Mouse (Mus musculus): ENCODE results near the gene Brinp2.

DNA sequence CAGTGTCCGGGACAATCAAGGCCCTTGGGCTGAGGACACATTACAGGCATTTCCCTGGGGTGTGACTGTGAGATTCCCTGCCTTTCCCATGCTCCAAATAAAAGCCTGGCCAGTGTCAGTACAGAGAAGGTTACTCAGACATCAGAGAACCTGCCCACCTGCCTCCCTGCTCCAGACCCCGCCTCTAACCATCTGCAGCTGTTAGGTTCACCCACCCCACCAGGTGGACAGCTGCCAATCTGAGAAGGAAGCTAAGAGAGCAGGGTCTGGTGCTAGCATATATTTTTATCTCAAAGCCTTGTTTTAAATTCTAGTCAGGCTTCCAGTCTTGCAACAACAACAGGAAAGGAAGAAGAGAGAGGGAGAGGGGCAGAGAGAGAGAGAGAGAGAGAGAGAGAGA, 128.9 kb downstream of the Brinp2 start:
- no peak for TF ChIP-seq POLR2A (IDR thresholded peaks at IDR 0.05; ENCODE audit: extremely low read depth, insufficient read depth, low read length)
- TF ChIP-seq CTCF (IDR thresholded peaks at IDR 0.05; ENCODE audit: low read depth, low read length), result no peak

Data from liver, adult 2 months (tissue).